Mouse (Mus musculus): ENCODE results near the gene Acbd3.

DNA sequence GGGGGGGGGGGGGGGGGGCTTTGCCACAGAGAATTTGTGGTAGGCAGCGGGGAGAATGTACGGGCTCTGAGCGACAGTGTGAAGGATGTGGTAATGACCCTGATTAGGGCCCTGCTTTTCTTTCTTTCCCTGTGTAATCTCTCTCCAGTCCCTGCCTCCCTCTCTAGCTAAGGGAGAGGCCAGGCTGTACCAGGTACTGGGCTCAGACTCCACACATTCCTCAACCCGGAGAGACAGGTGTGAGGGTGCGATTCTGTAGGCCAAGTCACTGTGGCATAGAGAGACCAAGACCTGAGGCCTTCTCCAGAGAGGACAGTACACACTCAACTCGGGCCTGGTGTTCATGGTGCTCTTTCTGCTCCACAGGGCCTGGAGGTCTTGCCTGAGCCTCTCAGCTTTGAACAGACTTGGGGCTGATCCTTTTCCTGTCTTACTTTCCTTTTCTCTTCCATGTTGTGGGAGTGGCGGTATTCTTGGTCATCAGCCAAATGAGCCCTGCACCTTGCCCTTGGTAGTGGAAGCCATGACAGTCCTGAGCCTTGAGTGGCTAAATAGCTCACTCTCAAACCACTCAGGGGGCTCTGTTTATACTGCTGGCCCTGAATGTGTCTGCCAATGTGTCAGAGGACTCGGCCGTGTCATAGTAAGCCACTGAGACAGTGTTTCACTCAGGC lies 57.2 kb downstream of the Acbd3 start:
- no peak for TF ChIP-seq POLR2A (IDR thresholded peaks at IDR 0.05; ENCODE audit: insufficient read depth, low read length)
- TF ChIP-seq EP300 (IDR thresholded peaks at IDR 0.05; ENCODE audit: insufficient read depth, low read depth, low read length): no peak

Measured in ES-Bruce4 (cell line).